Mouse (Mus musculus): ENCODE data around the gene Gm3409. TPM values are rescaled to one million over a fixed set of nuclear protein-coding genes. Genes with fewer than 3 reads are reported as not detected.
"Not testable (repeated sequence)": the region's sequence is repeated elsewhere in the genome, so short reads cannot be mapped to it uniquely, and the experiment has no call there.

Gene Gm3409
- polyA plus RNA-seq (2012; rRNA removed) = not detected in 2 replicates

GRCm38 (mm10) chr5:146537347-146537746, at the start of gene Gm3409:
TSS of gene Gm3409 (plus strand) at chr5:146537647.
- H3K27ac ChIP-seq (ENCODE audit: insufficient read depth, low read depth, low read length); H3K4me1 ChIP-seq (ENCODE audit: control insufficient read depth, insufficient read depth, insufficient read length, low read length); H3K4me3 ChIP-seq (ENCODE audit: low read depth, low read length); H3K27me3 ChIP-seq (ENCODE audit: control insufficient read depth, insufficient read depth, low read length); H3K36me3 ChIP-seq (ENCODE audit: control insufficient read depth, insufficient read depth, low read length): not testable (repeated sequence)
- 87% methylated on average over 3 of the region's 3 CpGs for WGBS

GRCm38 (mm10) chr5:146488959-146489358, 48.5 kb upstream of the Gm3409 start:
- H3K36me3 ChIP-seq (ENCODE audit: control insufficient read depth, insufficient read depth, low read length); H3K27me3 ChIP-seq (ENCODE audit: control insufficient read depth, insufficient read depth, low read length); H3K4me1 ChIP-seq (ENCODE audit: control insufficient read depth, insufficient read depth, insufficient read length, low read length); H3K27ac ChIP-seq (ENCODE audit: insufficient read depth, low read depth, low read length); H3K4me3 ChIP-seq (ENCODE audit: low read depth, low read length): not testable (repeated sequence)
- 11% methylated on average over 3 of the region's 4 CpGs for WGBS

GRCm38 (mm10) chr5:146491063-146491462, 46.4 kb upstream of the Gm3409 start, which contains the start of gene Gm6370:
TSS of gene Gm6370 (plus strand) at chr5:146491363.
- not testable (repeated sequence) for H3K27me3 ChIP-seq (ENCODE audit: control insufficient read depth, insufficient read depth, low read length); H3K27ac ChIP-seq (ENCODE audit: insufficient read depth, low read depth, low read length); H3K36me3 ChIP-seq (ENCODE audit: control insufficient read depth, insufficient read depth, low read length); H3K4me1 ChIP-seq (ENCODE audit: control insufficient read depth, insufficient read depth, insufficient read length, low read length); H3K4me3 ChIP-seq (ENCODE audit: low read depth, low read length)
- WGBS = no CpG with 5 or more reads among the region's 5 CpGs

GRCm38 (mm10) chr5:146502099-146502498, 35.3 kb upstream of the Gm3409 start, which contains the start of gene 4930449I24Rik:
TSS of gene 4930449I24Rik (plus strand) at chr5:146502399.
- no CpG with 5 or more reads among the region's 5 CpGs for WGBS
- not testable (repeated sequence) for H3K4me1 ChIP-seq (ENCODE audit: control insufficient read depth, insufficient read depth, insufficient read length, low read length); H3K4me3 ChIP-seq (ENCODE audit: low read depth, low read length)

GRCm38 (mm10) chr5:146513823-146514222, 23.6 kb upstream of the Gm3409 start, which contains the start of gene Gm3402:
TSS of gene Gm3402 (plus strand) at chr5:146514123.
- not testable (repeated sequence) for H3K4me1 ChIP-seq (ENCODE audit: control insufficient read depth, insufficient read depth, insufficient read length, low read length); H3K36me3 ChIP-seq (ENCODE audit: control insufficient read depth, insufficient read depth, low read length); H3K27ac ChIP-seq (ENCODE audit: insufficient read depth, low read depth, low read length); H3K4me3 ChIP-seq (ENCODE audit: low read depth, low read length); H3K27me3 ChIP-seq (ENCODE audit: control insufficient read depth, insufficient read depth, low read length)
- whole genome bisulfite sequencing = 82% methylated on average over 2 of the region's 5 CpGs

More at GRCm38 (mm10) chr5:146502099-146502498, 35.3 kb upstream of the Gm3409 start, which contains the start of gene 4930449I24Rik:
- not testable (repeated sequence) for H3K36me3 ChIP-seq (ENCODE audit: control insufficient read depth, insufficient read depth, low read length); H3K27ac ChIP-seq (ENCODE audit: insufficient read depth, low read depth, low read length); H3K27me3 ChIP-seq (ENCODE audit: control insufficient read depth, insufficient read depth, low read length)

- H3K36me3 ChIP-seq (ENCODE audit: control insufficient read depth, insufficient read depth, low read length); H3K4me1 ChIP-seq (ENCODE audit: control insufficient read depth, insufficient read depth, insufficient read length, low read length); H3K27me3 ChIP-seq (ENCODE audit: control insufficient read depth, insufficient read depth, low read length); H3K4me3 ChIP-seq (ENCODE audit: low read depth, low read length); H3K27ac ChIP-seq (ENCODE audit: insufficient read depth, low read depth, low read length): not testable (repeated sequence)
- WGBS = 88% methylated on average over 3 of the region's 3 CpGs
These were observed 11.9 kb upstream of the Gm3409 start, which contains the start of gene Gm3404 for GRCm38 (mm10) chr5:146525501-146525900. TSS of gene Gm3404 (plus strand) at chr5:146525801.

GRCm38 (mm10) chr5:146555836-146556235, 18.4 kb downstream of the Gm3409 start, which contains the start of gene Gm3415:
TSS of gene Gm3415 (plus strand) at chr5:146556136.
- not testable (repeated sequence) for H3K36me3 ChIP-seq (ENCODE audit: control insufficient read depth, insufficient read depth, low read length); H3K4me3 ChIP-seq (ENCODE audit: low read depth, low read length); H3K27me3 ChIP-seq (ENCODE audit: control insufficient read depth, insufficient read depth, low read length); H3K4me1 ChIP-seq (ENCODE audit: control insufficient read depth, insufficient read depth, insufficient read length, low read length); H3K27ac ChIP-seq (ENCODE audit: insufficient read depth, low read depth, low read length)
- WGBS = no CpG with 5 or more reads among the region's 3 CpGs

- Histone ChIP-seq H3K36me3 (ENCODE audit: control insufficient read depth, insufficient read depth, low read length) (no peaks in the 10 kb centered on the region), H3K27ac (ENCODE audit: insufficient read depth, low read depth, low read length) (no peak overlapping the region), H3K4me1 (ENCODE audit: control insufficient read depth, insufficient read depth, insufficient read length, low read length) (no peaks in the 10 kb centered on the region), H3K27me3 (ENCODE audit: control insufficient read depth, insufficient read depth, low read length) (no peaks in the 10 kb centered on the region), H3K4me3 (ENCODE audit: low read depth, low read length) (no peak overlapping the region)
- WGBS = 79% methylated on average over 1 of the region's 1 CpGs
- TF ChIP-seq CTCF (IDR thresholded peaks at IDR 0.05; ENCODE audit: extremely low read depth, insufficient read length, insufficient replicate concordance, low read depth, low read length) (no peak), POLR2A (IDR thresholded peaks at IDR 0.05; ENCODE audit: low read depth, low read length) (no peak)
These were observed 26.8 kb downstream of the Gm3409 start for GRCm38 (mm10) chr5:146564259-146564658.

Measured in small intestine, adult 2 months (tissue).